Mouse (Mus musculus) liver, adult 2 months (tissue): ENCODE measurements at regions not wholly inside any gene's neighbourhood (a gene's known extent, or its start where the extent isn't known, plus 50 kb on each side); places are given as distances from the start of the nearest gene placed in this dataset.
"Not testable (repeated sequence)": the region's sequence is repeated elsewhere in the genome, so short reads cannot be mapped to it uniquely, and the experiment has no call there.

Source experiments
- DNase-seq: peaks from one replicate; pipeline ENCODE4 v3.0.0-alpha.2; 2011; ENCODE audit warnings: low read depth, low spot score; ENCODE audit errors: extremely low read depth
- H3K27ac ChIP-seq: fragments of 200-500 bp; replicated peaks from 2 replicates; pipeline ENCODE4 v1.5.1; 2012; ENCODE audit warnings: low read depth, mild to moderate bottlenecking, control low read depth, inconsistent platforms, low read length; ENCODE audit not compliant: insufficient read depth
- H3K27me3 ChIP-seq: fragments of 200-500 bp; 2 replicates; pipeline ENCODE4 v1.6.1; 2012; ENCODE audit warnings: mild to moderate bottlenecking, moderate library complexity, low read length, inconsistent platforms; ENCODE audit not compliant: control insufficient read depth, insufficient read depth
- H3K36me3 ChIP-seq: fragments of 200-500 bp; 2 replicates; pipeline ENCODE4 v1.6.1; 2012; ENCODE audit warnings: low read length, inconsistent platforms; ENCODE audit not compliant: control insufficient read depth, insufficient read depth
- H3K4me1 ChIP-seq: fragments of 200-500 bp; 2 replicates; pipeline ENCODE4 v1.6.1; 2011; ENCODE audit warnings: low read length; ENCODE audit not compliant: control insufficient read depth, insufficient read depth
- H3K4me3 ChIP-seq: fragments of 200-500 bp; 2 replicates; pipeline ENCODE4 v1.5.1; 2011; ENCODE audit warnings: low read depth, mild to moderate bottlenecking, control low read depth, low read length, moderate library complexity; ENCODE audit not compliant: insufficient read depth
- H3K79me2 ChIP-seq: fragments of 200-500 bp; 2 replicates; pipeline ENCODE4 v1.6.1; 2012; ENCODE audit warnings: inconsistent platforms, mild to moderate bottlenecking, low read length, moderate library complexity; ENCODE audit not compliant: control insufficient read depth, insufficient read depth
- H3K9ac ChIP-seq: fragments of 200-500 bp; 2 replicates; pipeline ENCODE4 v1.6.1; 2012; ENCODE audit warnings: low read depth, mild to moderate bottlenecking, control low read depth, inconsistent platforms, low read length
- CTCF ChIP-seq: fragments of 200-500 bp; IDR thresholded peaks from 2 replicates; pipeline ENCODE4 v1.5.1; 2011; ENCODE audit warnings: low read depth, low read length, control low read depth
- POLR2A ChIP-seq: fragments of 200-500 bp; IDR thresholded peaks from 2 replicates; pipeline ENCODE4 v1.6.1; 2011; ENCODE audit warnings: low read length, control low read depth; ENCODE audit not compliant: insufficient read depth; ENCODE audit errors: extremely low read depth
- WGBS: fragments of 180-500 bp; shearing (Covaris S2); methylation state at CpG from one replicate; pipeline ENCODE4 v1.1.7; 2018; 5-methylcytosine and 5-hydroxymethylcytosine counted together

DNA sequence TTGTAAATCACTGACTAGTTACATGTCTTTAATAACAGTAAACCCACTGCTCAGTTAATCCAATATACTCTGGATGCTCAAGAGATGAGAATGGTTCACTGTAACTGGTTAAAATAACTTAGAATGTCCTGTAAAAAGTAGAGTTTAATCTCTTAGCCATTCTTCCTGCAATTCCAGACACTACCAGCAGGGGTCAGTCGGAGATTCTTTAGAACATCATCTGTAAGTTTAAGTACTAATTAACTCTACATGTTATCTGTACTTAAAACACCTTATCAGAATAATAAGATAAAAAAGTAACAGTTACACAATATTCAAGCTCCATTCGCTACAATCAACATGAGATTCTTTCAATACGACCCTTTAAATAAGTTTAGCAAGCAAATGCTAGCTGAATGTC, 58.7 kb upstream of the Olig3 start:
- H3K4me1 ChIP-seq = no peaks in the 10 kb centered on the region
- H3K27ac ChIP-seq = no peak overlapping the region
- no peaks in the 10 kb centered on the region for H3K27me3 ChIP-seq
- no peaks in the 10 kb centered on the region for H3K36me3 ChIP-seq
- no peak overlapping the region for H3K9ac ChIP-seq
- peak; percentile 33 for TF ChIP-seq CTCF
- TF ChIP-seq POLR2A = no peak
- peak; percentile 30 for DNase-seq
- H3K4me3 ChIP-seq = no peak overlapping the region
- 55% methylated on average over 3 of the region's 3 CpGs for WGBS
- H3K79me2 ChIP-seq = no peaks in the 10 kb centered on the region

DNA sequence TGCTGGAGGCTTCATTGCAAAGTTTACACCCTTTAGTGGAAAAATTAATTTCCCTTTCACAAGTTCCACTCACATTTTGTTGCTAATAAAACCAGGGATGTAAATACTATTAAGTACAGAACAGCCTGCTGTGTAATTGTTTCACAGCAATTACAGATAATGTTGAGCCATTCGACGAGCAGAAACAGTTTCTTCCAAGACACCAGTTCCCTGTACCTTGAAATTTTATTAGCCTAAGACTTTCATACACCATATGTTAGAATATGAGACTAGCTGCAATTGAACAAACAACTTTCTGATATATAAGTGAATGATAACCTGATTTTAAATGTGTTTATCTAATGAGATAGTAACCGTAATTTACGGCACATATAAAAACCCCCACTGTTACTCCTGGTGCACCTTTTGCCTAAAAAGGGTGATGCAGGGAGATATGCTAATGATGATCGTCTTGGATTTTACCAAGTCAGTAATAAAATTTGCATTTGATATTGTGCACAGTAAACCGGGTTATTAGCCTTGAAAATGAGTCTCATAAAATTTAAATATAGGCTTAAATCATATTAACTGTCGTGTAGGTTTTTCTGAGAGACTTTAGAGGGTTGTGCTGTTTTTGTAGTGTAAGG, 60.8 kb upstream of the Olig3 start:
- WGBS = 84% methylated on average over 7 of the region's 7 CpGs
- H3K27me3 ChIP-seq = no peaks in the 10 kb centered on the region
- H3K4me3 ChIP-seq = no peak overlapping the region
- H3K9ac ChIP-seq = no peak overlapping the region
- no peak for TF ChIP-seq POLR2A
- no peak for TF ChIP-seq CTCF
- no peak for DNase-seq
- H3K79me2 ChIP-seq = no peaks in the 10 kb centered on the region
- H3K36me3 ChIP-seq = no peaks in the 10 kb centered on the region
- H3K4me1 ChIP-seq = no peaks in the 10 kb centered on the region
- H3K27ac ChIP-seq = no peak overlapping the region

DNA sequence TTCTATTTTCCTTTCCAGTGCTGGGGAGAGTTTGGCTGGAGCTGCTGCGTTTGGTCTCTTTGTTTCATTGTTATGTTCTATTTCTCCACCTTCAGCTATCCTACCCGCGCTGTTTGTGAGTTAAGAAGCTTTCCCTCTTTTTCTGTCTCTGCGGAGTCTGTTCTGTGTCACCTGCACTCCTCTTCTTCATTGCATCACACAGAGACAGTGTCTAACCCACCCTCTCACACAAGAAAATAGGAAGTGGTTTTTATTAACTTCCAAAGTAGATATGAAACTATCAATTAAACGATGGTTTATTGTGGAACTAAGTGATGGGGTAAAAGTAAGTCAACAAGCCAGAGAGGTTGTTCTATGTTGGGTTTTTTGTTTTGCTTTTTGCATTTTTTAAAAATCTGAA, 64.9 kb upstream of the Olig3 start:
- WGBS = 84% methylated on average over 5 of the region's 5 CpGs
- no peak overlapping the region for H3K27ac ChIP-seq

DNA sequence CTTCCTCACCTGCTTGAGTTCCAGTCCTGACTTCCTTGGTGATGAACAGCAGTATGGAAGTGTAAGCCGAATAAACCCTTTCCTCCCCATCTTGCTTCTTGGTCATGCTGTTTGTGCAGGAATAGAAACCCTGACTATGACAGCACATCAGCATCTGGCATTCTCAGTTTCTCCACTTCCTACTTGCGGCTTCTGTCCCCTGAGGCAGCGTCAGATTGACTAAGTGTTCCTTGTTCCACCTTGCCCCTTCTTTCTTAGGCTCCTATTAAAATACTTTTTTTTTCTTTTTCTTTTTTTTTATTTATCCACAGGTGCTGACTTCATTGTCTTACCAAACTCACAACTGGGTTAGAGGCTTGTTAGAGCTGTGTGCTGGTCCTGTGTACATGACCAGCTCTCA, 65.3 kb upstream of the Olig3 start:
- not testable (repeated sequence) for H3K27ac ChIP-seq, H3K4me1 ChIP-seq, H3K36me3 ChIP-seq, H3K4me3 ChIP-seq, DNase-seq, H3K79me2 ChIP-seq, H3K27me3 ChIP-seq, H3K9ac ChIP-seq
- WGBS = 93% methylated on average over 3 of the region's 3 CpGs

More for the DNA sequence above, 64.9 kb upstream of the Olig3 start:
- DNase-seq = no peak
- no peak overlapping the region for H3K4me3 ChIP-seq
- no peaks in the 10 kb centered on the region for H3K79me2 ChIP-seq
- H3K9ac ChIP-seq = no peak overlapping the region
- no peak for TF ChIP-seq CTCF
- TF ChIP-seq POLR2A = no peak
- H3K4me1 ChIP-seq = no peaks in the 10 kb centered on the region
- H3K27me3 ChIP-seq = no peaks in the 10 kb centered on the region
- H3K36me3 ChIP-seq = no peaks in the 10 kb centered on the region

DNA sequence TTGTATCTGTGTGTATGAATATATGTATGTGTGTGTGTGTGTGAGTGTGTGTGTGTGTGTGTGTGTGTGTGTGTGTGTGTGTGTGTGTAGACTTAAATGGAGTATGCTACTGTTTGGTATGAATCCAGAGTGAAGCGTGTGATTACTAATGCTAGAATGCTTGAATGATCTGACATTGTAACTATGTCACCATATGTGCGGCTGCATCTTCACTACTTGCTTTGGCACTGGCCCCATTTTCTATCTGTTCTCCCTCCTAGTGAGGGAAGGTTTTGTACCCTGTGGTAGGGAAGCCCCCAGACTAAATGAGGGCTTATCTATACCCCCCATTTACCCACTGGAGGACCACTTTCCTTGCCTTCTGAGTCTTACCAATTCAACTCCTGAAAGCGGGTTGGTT, 74.2 kb upstream of the Olig3 start:
- WGBS = 93% methylated on average over 3 of the region's 3 CpGs
- Histone ChIP-seq H3K27me3 (no peaks in the 10 kb centered on the region), H3K79me2 (no peaks in the 10 kb centered on the region), H3K27ac (no peak overlapping the region), H3K36me3 (no peaks in the 10 kb centered on the region), H3K9ac (no peak overlapping the region), H3K4me1 (no peaks in the 10 kb centered on the region), H3K4me3 (no peak overlapping the region)
- TF ChIP-seq CTCF = no peak
- TF ChIP-seq POLR2A = no peak
- no peak for DNase-seq

DNA sequence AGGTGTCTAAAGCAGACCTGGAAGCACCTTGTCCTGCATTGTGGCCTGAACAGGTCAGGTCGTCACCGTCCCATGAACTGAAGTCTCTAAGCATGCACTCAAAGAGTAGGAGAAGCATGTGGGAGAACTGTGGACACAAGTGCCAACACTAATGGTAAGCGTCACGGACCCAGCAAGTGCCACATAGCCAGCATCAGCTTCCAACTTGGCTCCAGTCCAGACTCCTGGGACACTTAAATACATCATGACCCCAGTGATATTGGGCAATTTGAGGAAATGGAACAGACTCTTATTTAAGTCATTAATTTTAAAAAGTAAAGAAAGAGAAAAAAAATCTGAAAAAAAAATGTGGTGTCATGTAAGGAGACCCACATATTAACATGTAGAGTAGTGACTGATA, 75.3 kb upstream of the Olig3 start:
- H3K36me3 ChIP-seq = no peaks in the 10 kb centered on the region
- no peak overlapping the region for H3K4me3 ChIP-seq
- H3K27me3 ChIP-seq = no peaks in the 10 kb centered on the region
- WGBS = 87% methylated on average over 4 of the region's 4 CpGs
- no peak overlapping the region for H3K27ac ChIP-seq
- no peak for TF ChIP-seq CTCF
- TF ChIP-seq POLR2A = no peak
- H3K79me2 ChIP-seq = no peaks in the 10 kb centered on the region
- no peaks in the 10 kb centered on the region for H3K4me1 ChIP-seq
- H3K9ac ChIP-seq = no peak overlapping the region
- no peak for DNase-seq
